Mouse (Mus musculus) lung, adult 2 months (tissue): ENCODE results near the gene Frem3.

Experiments
- CTCF ChIP-seq: fragments of 200-500 bp; IDR thresholded peaks from 2 replicates; pipeline ENCODE4 v1.5.1; 2011; ENCODE audit warnings: mild to moderate bottlenecking, low read length, control low read depth; ENCODE audit not compliant: insufficient read depth
- POLR2A ChIP-seq: fragments of 200-500 bp; IDR thresholded peaks from 2 replicates; pipeline ENCODE4 v1.6.1; 2011; ENCODE audit warnings: low read depth, mild to moderate bottlenecking, control low read depth, low read length, borderline replicate concordance; ENCODE audit errors: extremely low read depth

DNA sequence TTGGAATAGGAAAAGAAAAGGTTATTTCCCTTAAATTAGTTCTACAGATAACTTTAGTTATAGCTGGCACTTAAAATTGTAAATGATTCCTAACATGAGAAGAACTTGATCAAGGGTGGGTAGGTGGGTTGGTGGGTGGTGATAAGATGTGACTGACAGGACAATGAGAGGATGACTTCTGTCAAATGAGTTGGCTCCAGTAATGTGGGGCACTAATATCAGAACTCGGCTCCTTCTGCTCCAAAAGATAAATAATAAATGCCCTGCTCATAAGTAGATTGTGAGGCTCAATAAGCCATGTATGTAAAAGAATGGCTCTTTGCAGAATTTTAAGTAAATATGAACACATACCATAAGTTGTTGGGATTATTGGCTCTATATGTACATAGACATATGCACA, 43.4 kb upstream of the Frem3 start:
- TF ChIP-seq POLR2A (no peak), CTCF (no peak)
